Mouse (Mus musculus) skeletal muscle tissue, adult 2 months (tissue): ENCODE data around the gene Apela.
"Not testable (repeated sequence)": the region's sequence is repeated elsewhere in the genome, so short reads cannot be mapped to it uniquely, and the experiment has no call there.

Experiments
- DNase-seq: peaks from one replicate; pipeline ENCODE4 v3.0.0-alpha.2; 2012; ENCODE audit warnings: low read depth, low spot score

Gene Apela

GRCm38 (mm10) chr8:65022485-65022884, 14.7 kb downstream of the Apela start:
- DNase-seq, result peak; percentile 5

- DNase-seq, result no peak
These were observed 18.7 kb downstream of the Apela start, which contains the start of the genes Trim61 and Trim60 for GRCm38 (mm10) chr8:65018423-65018822. Gene Trim61, minus strand, starts transcription at chr8:65018523. Gene Trim60, minus strand, starts transcription at chr8:65018584.

- not testable (repeated sequence) for DNase-seq
These were observed 29.5 kb downstream of the Apela start for GRCm38 (mm10) chr8:65007616-65008015.

- DNase-seq, result no peak
These were observed 38.2 kb downstream of the Apela start for GRCm38 (mm10) chr8:64998806-64999365.

- DNase-seq, result no peak
These were observed 49.4 kb downstream of the Apela start, which contains the start of gene Trim75 for GRCm38 (mm10) chr8:64987731-64988130. Gene Trim75, minus strand, starts transcription at chr8:64987831.

- no peak for DNase-seq
These were observed 53.8 kb downstream of the Apela start for GRCm38 (mm10) chr8:64983150-64983897.
